Mouse (Mus musculus) right cerebral cortex, postnatal 14 days (tissue): ENCODE measurements at regions not wholly inside any gene's neighbourhood (a gene's known extent, or its start where the extent isn't known, plus 50 kb on each side); places are given as distances from the start of the nearest gene placed in this dataset.
"Not testable (repeated sequence)": the region's sequence is repeated elsewhere in the genome, so short reads cannot be mapped to it uniquely, and the experiment has no call there.

ENCODE experiments used
- DNase-seq: peaks from one replicate; pipeline ENCODE4 v3.0.0; 2022

- DNase-seq: no peak
Measured at GRCm38 (mm10) chr3:37816781-37817433, 92.6 kb upstream of the Gm5148 start.

GRCm38 (mm10) chr3:37815771-37816170, 91.5 kb upstream of the Gm5148 start:
- no peak for DNase-seq

DNA sequence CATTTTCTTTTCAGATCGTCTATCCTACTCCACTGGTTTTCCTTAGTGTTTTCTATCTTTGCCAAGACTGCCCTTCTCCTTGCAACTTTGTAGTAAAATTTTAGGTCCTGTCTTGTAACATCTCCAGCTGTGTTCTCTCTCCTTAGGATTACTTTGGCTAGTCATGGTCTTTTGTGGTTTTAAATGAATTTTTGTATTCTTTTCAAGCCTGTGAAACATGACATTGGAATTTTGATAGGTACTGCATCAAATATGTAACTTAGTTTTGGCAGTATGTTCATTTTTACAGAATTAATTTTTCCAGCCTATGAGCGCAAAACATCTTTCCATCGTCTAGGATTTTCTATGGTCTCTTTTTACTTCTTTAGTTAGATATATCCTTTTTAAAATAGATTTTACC, 88.6 kb upstream of the Gm5148 start:
- no peak for DNase-seq

- DNase-seq: no peak
Measured at GRCm38 (mm10) chr3:37811429-37811828, 87.1 kb upstream of the Gm5148 start.

DNA sequence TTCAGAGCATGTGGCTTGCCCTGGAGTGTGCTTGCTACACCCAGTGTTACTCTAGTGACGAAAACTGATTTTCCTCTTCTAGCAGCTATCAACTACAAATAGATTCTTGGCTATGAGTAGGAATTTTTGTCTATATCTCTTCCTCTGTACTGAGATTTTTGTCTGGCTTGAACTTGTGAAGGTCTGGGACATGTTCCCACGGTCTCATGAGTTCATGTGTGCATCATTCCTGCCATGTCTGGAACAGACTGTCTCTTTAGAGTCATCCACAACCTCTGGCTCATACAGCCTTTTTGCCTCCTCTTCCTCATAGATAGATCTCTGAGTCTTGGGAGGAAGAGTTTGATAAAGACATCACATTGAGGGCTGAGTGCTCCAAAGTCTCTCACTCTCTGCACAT, 86.5 kb upstream of the Gm5148 start:
- DNase-seq: no peak

DNA sequence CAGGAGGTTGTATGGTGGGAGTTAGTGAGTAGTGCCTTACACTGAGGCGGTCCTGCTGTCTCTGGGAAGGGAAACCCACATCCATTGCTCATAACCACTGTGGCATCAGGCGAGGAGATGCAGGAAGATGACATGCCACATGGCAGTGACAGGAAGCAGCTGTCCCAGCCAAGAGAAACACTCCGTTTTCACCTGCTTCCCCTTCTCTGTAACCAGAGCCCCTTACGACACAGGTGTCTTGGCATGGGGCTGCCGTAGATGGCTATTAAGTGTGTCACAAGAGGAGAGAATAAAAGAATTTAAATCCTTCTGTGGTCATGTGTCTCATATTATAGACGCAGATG, 81.5 kb upstream of the Gm5148 start:
- DNase-seq: no peak

GRCm38 (mm10) chr3:37804941-37805804, 80.9 kb upstream of the Gm5148 start:
- no peak for DNase-seq

DNA sequence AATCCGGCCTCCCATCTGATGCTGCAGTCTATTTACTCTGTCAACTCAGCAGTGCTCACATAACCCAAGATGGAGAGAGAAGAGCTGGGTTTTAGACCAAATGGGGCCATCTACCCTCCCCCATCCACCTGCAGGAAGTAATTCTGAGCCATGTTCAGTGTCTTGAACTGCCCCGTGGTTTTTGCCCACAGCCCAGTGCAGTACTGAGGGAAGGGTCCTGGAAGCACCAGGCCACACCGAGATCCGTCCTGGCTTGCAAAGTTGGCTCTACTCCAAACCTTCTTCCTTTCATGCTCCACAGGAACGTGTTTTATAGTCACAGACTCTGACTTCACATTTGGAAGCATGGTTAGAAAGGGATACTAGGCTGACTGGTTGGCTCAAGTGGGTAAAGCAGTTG, 80.0 kb upstream of the Gm5148 start:
- DNase-seq: no peak

- DNase-seq: not testable (repeated sequence)
Measured at GRCm38 (mm10) chr3:37803781-37804180, 79.5 kb upstream of the Gm5148 start.

GRCm38 (mm10) chr3:37801551-37801950, 77.3 kb upstream of the Gm5148 start:
- no peak for DNase-seq

DNA sequence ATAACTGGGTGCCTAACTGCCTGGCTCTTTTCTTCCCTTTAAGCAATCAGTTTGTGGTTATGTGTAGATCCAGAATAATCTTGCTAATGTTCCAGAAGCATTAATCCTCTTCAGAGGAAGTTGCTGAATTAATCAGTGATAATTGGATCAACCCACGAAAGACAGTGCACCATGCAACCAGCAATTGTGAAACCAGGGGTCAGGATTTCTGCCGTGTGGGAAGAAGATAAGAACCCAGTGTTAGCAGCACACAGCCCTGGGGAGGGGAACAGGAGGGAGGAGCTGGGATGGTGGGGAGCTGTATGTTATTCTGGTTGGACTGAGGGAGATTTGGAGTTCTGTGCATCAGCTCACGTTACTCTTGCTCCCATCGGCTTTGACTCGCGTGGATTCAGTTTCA, 75.5 kb upstream of the Gm5148 start:
- DNase-seq: no peak

DNA sequence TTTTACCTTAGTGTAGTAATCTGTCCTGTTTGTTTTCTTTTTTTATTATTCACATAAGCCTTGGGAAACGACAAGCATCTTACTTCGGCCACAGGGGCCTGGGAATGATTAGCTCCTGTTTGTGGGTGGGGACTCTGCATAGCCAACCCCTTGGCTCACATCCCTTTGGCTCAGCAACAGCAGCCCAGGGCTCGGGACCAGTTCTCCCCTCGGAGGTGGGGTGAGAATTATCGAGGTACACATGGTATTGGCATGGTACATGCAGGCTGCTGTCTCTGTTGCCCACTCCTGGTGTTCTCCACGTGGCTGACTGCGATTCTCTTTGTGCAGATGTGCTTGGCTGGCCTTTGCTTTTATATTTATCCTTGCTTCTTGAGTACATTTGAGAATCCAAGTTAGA, 65.4 kb upstream of the Gm5148 start:
- DNase-seq: no peak

GRCm38 (mm10) chr3:37789143-37789697, 64.9 kb upstream of the Gm5148 start:
- no peak for DNase-seq

- DNase-seq: no peak
Measured at GRCm38 (mm10) chr3:37788366-37788765, 64.1 kb upstream of the Gm5148 start.

DNA sequence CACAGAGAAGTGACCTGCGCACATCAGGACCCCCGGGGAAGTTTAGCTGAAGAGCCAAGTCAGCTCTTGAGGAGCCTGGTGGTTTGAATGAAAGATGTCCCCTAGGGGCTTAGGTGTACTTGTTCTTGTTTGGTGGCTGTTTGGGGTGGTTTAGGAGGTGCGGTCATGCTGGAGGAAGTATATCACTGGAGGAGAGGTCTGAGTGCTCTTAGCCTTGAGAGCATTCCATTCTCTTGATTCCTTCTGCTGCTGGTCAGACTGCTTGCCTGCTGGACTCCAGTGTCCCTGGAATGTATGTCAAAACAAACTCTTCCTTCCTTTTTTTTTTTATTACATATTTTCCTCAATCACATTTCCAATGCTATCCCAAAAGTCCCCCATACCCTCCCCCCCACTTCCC, 62.5 kb upstream of the Gm5148 start:
- no peak for DNase-seq

- DNase-seq: no peak
Measured at GRCm38 (mm10) chr3:37781086-37781485, 56.8 kb upstream of the Gm5148 start.

- no peak for DNase-seq
Measured at GRCm38 (mm10) chr3:37779867-37780475, 55.7 kb upstream of the Gm5148 start.

GRCm38 (mm10) chr3:37778386-37778785, 54.1 kb upstream of the Gm5148 start:
- DNase-seq: no peak

GRCm38 (mm10) chr3:37776224-37776623, 51.9 kb upstream of the Gm5148 start:
- DNase-seq: no peak
